Mouse (Mus musculus) central nervous system, embryonic 11.5 days (tissue): ENCODE results near the gene Lzts3. TPM values are rescaled to one million over a fixed set of nuclear protein-coding genes. Genes with fewer than 3 reads are reported as not detected.

Experiments used
- polyA plus RNA-seq: library from polyadenylated mRNA; depleted of rRNA; stranded (reverse); fragments of >200 nt; gene quantifications from 2 replicates; pipeline ENCODE4 v1.2.3, GENCODE M21; 2012; rRNA removed

Lzts3 gene
- 10.5 and 17.1 TPM in 2 replicates for polyA plus RNA-seq

GRCm38 (mm10) chr2:130642684-130643369, at the start of gene Lzts3:
Lzts3 (minus strand) TSS chr2:130642803.

GRCm38 (mm10) chr2:130667559-130667958, 25.0 kb upstream of the Lzts3 start, which contains the start of gene Itpa:
Itpa (plus strand) TSS chr2:130667610.

GRCm38 (mm10) chr2:130664102-130664701, 21.6 kb upstream of the Lzts3 start, which contains the start of gene Ddrgk1:
Ddrgk1 (minus strand) TSS chr2:130664659.

GRCm38 (mm10) chr2:130629839-130630203, 12.8 kb downstream of the Lzts3 start, which contains the start of the genes Fastkd5 and Ubox5:
Fastkd5 (minus strand) TSS chr2:130630027.
Ubox5 (minus strand) TSS chr2:130630038.

Other genes starting within 250 kb of the Lzts3 start
- 28.9 and 44.3 TPM in 2 replicates for gene Cpxm1, start 245.2 kb downstream of the Lzts3 start, polyA plus RNA-seq
- gene Gm28372, start 237.6 kb downstream of the Lzts3 start, polyA plus RNA-seq, result not detected in 2 replicates
- not detected in 2 replicates for gene 1700020A23Rik, start 237.5 kb downstream of the Lzts3 start, polyA plus RNA-seq
- gene Tmem239, start 236.3 kb downstream of the Lzts3 start, polyA plus RNA-seq, result not detected in 2 replicates
- 131 and 175 TPM in 2 replicates for gene Vps16, start 218.5 kb downstream of the Lzts3 start, polyA plus RNA-seq
- 26.3 and 33.4 TPM in 2 replicates for gene Pced1a, start 218.1 kb downstream of the Lzts3 start, polyA plus RNA-seq
- gene Ptpra, start 192.5 kb downstream of the Lzts3 start, polyA plus RNA-seq, result 68.9 and 84.4 TPM in 2 replicates
- 51.8 and 67.0 TPM in 2 replicates for gene Mrps26, start 79.1 kb downstream of the Lzts3 start, polyA plus RNA-seq
- gene Oxt, start 66.6 kb downstream of the Lzts3 start, polyA plus RNA-seq, result 0.11 TPM in 1 of 2 replicates, not detected in the other
- 0.10 TPM in 1 of 2 replicates, not detected in the other for gene Avp, start 60.2 kb downstream of the Lzts3 start, polyA plus RNA-seq
- gene Fastkd5, start 12.8 kb downstream of the Lzts3 start, polyA plus RNA-seq, result 5.7 and 8.3 TPM in 2 replicates
- 7.8 and 12.2 TPM in 2 replicates for gene Ubox5, start 12.8 kb downstream of the Lzts3 start, polyA plus RNA-seq
- 46.3 and 135 TPM in 2 replicates for gene Ddrgk1, start 21.9 kb upstream of the Lzts3 start, polyA plus RNA-seq
- gene Itpa, start 24.8 kb upstream of the Lzts3 start, polyA plus RNA-seq, result 95.7 and 115 TPM in 2 replicates
- gene Slc4a11, start 54.7 kb upstream of the Lzts3 start, polyA plus RNA-seq, result 1.1 and 1.2 TPM in 2 replicates